Mouse (Mus musculus): Measurements from ENCODE around the gene Nr3c2.

Gene Nr3c2

DNA sequence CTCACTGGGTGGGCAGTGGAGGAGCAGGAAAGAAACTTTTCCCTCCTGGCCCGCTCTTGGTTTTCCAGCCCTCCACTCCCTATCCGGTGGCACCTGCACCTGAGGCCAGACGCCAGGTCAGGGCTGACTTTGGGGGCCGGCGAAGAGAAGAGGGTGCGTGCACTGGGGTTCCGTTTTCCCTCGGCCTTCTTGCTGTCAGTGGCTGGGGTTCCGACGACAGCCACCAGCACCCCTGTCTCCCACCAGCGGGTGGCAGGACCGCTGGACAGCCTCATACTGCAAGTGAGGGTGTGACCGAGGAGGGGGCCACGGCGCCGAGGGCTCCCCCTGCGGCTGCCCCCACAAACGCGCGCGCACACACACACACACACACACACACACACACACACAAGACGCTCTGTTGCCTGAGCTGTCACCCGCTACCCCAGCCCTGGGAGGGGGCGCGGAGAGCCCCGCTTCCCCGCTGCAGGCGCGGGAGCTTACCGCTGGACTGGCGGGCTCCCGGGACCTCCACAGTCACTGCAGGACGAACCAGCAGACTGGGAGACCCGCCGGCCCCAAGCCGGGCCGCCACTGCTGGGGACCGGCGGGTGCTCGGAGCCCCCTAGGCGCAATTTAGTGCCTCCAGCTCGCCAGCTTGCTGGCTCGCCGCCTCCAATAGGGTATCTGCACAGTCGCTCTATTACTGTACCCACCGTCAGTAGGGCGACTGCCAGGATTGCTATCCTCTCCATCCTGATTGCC lies at the start of gene Nr3c2:
Nr3c2 (plus strand) TSS at position 32 of the 744 bp plus-strand sequence.
- no peak for DNase-seq (ENCODE audit: low read depth in 1 of 2, low spot score in 2 of 2)

DNA sequence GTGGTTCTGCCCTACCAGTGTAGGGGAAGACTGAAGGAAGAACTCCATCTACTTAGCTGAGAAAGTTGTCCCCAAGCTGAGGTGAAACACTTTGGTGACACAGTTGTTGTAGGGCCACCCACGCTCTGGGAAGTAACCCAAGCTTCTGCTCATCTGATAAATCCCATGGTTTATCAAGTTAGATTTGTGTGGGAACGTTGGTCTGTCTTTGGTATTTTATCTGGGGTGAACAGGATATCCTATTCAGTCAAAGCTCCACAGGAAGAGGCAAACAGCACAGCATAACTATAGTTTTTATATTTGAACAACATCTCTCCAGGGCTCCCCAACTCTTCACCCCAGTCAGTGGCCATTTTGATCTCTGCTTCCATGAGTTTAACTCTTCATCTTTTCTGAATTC lies 40.7 kb upstream of the Nr3c2 start:
- no peak for DNase-seq (ENCODE audit: low read depth in 1 of 2, low spot score in 2 of 2)

DNA sequence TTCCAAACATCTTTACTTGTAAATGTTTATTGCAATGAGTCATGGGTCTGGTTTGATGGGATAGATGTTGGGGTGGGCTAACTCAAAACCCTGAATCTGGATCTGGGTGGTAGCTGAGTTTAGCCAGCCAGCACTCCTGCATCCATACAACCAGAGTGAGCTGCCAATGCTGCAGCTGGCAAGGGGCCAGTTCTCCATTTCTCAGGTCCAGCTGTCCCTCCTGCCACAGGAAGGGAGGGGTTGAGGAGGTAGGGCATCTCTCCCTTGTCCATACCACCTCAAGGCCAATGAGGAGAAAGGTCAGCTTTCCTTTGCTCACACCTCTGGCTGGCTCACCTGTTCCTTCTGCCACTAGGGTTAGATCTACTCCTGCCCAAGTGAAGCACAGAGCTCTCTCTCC lies 39.5 kb upstream of the Nr3c2 start:
- no peak for DNase-seq (ENCODE audit: low read depth in 1 of 2, low spot score in 2 of 2)

DNA sequence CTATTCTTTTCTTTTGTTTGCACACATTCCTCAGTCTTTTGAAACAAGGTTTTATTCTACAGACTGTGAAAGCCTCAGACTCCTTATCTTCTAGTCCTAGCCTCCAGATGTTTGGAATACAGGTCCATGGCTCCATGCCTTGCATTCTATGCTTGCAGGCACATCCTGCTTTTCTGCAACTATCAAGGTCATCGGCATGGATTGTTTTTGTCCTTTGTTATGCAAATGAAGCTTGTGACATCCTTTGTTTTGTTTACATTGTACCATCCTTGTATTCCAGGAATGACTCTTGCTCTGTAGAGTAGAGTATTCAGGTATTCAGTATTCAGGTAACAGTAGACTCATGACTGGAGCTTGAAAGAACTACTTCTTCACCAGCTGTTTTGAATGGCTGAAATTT lies 36.2 kb upstream of the Nr3c2 start:
- DNase-seq (ENCODE audit: low read depth in 1 of 2, low spot score in 2 of 2): no peak

DNA sequence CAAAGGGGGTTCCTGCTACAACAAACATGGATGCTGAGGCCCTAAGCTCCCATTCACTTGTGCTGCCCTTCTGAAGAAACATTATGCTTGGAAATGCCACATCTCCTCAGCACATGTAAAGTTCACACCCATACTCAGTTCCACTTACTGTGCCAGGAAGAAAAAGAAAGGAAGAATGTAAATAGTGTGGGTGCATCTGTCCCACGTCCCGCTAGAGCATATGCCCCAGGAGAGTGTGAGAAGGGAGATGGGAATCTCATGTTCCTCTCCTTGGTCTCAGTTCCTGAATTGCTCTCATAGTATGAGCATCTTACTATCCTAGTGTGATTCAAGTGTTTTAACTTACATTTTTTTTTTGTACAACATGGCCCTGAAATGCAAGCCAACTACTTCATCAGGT lies 22.4 kb upstream of the Nr3c2 start:
- DNase-seq (ENCODE audit: low read depth in 1 of 2, low spot score in 2 of 2): no peak

DNA sequence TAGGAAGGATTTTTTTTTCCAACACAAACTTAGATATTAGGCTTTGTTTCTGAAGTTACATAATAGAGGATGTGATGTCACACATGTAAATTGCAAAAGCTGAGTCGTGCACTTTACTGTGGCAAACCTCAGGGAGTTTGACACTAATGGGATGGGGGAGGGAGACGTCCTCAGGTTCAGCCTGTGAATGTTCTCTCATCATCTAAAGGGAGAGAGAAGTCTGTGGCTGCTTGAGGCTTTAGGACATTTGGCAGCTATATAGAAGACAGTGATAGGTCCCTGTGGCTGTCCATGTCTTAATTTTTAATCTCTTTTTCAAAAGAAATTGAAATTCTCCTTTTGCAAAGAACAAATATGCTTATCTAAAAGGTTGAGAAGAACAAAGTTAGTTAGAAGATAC lies 2.2 kb upstream of the Nr3c2 start:
- no peak for DNase-seq (ENCODE audit: low read depth in 1 of 2, low spot score in 2 of 2)

DNA sequence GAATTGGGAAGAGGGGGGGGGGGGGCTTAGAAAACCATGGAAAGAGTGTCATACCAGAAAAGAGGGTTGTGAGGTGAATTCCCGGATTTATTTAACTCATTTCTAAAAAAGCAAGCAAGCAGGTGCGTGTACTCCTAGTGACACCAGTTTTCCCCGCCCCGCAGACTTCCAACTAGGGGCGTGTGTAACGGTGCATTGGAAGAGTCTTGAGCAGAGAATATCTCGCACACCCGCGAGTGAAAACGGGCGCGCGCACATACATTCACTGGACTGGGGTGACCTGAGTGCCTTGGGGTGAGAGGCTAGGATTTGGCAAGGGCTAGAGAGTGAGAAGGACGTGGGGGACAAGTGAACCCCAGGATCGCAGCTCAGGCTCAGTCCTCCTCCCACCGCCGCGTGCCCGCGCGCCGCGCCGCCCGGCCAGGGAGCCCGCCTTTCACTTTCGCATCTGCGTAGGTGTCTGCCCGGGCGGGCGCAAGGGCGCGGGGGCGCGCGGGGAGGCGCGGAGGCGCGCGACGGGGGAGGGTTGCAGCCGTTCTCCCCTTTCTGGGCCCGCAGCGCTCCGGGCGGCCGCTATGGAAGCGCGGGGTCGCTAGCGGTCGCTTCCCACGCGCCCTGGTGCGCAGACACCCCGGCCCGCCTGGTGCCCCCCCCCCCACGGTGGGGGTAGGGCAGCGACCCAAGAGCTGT lies 376 bp upstream of the Nr3c2 start:
- DNase-seq (ENCODE audit: low read depth in 1 of 2, low spot score in 2 of 2): no peak

DNA sequence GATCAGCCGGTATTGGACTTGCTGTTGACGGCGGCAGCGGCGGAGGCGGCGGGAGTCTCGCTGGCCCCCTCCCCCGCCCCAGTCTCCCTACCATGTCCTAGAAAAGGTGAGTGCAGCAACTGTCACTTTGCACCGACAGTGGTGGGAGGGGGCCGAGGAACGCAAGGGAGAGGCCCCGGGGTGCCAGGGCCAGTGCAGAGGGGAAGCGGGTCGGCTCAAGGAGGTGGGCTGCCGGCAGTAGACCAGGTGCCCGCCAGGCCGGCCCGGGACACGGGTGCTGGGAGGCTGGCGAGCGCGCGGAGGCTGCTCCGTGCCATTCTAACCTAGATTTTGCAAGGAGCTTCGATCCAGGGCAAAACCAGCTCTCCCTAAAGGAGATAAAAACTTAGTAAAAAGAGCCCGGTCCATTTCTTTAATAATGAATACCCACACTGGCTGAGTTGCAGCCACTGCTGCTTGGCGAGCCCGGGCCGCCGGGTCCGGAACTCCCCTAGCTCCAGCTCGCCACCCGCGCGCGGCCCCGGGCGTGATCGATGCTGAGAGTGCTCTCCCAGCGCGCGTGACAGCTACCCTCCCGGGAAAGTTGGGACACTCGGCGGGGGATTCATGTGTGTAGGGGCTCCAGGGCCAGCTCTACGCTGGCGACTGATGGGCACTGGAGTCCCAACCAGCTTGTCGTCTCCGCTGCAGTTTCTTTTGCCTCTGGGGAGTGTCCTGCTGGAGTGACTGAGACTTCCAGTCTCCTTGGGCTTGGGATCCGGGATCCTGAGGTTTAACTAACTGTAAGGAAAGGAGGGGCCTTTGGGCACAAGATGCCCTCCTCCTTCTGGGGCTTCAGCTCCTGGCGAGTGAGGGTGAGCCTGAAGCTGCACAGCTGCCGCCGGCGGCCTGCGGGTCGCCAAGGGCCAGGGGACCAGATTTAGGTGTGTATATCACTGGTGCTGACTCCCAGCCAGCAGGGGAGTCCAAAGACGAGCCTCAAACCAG lies 1.2 kb downstream of the Nr3c2 start:
- no peak for DNase-seq (ENCODE audit: low read depth in 1 of 2, low spot score in 2 of 2)

DNA sequence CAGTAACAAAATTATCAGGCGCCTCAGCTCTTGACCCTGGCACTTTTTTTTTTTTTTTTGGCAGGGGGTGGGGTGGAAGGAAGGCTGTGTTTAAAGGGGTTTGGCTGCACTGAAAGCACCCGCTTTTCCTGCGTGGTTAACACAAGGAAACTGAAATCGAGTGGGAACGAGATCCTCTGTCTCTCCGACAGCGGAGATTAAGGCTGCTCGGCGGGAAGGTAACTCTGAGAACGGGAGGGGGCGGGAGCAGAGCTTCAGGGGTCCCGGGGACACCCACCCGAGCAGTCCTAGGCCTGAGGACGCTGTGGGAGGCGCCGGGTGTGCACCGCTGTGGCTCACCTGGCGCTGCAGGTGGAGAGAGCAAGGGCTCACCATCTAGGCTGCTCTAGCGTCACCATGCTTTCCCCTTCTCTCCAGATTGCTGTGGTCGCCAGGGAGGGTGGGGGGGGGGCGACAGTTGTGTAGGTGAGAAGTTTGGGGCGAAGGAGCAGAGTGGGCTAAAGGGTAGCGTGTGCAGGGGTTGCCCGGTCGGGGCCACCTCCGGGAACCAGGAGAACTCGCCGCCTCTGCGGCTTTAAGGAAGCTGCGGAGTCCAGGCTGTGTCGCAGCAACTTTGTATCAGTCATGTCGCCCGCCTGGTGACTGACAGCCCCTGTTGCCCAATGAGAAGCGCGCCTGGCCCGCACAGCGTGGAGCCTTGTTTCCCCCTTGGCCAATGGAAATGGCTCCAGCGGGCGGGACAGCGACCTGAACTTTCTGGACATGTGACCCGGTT lies 2.4 kb downstream of the Nr3c2 start:
- DNase-seq (ENCODE audit: low read depth in 1 of 2, low spot score in 2 of 2): peak; percentile 56 to 60

DNA sequence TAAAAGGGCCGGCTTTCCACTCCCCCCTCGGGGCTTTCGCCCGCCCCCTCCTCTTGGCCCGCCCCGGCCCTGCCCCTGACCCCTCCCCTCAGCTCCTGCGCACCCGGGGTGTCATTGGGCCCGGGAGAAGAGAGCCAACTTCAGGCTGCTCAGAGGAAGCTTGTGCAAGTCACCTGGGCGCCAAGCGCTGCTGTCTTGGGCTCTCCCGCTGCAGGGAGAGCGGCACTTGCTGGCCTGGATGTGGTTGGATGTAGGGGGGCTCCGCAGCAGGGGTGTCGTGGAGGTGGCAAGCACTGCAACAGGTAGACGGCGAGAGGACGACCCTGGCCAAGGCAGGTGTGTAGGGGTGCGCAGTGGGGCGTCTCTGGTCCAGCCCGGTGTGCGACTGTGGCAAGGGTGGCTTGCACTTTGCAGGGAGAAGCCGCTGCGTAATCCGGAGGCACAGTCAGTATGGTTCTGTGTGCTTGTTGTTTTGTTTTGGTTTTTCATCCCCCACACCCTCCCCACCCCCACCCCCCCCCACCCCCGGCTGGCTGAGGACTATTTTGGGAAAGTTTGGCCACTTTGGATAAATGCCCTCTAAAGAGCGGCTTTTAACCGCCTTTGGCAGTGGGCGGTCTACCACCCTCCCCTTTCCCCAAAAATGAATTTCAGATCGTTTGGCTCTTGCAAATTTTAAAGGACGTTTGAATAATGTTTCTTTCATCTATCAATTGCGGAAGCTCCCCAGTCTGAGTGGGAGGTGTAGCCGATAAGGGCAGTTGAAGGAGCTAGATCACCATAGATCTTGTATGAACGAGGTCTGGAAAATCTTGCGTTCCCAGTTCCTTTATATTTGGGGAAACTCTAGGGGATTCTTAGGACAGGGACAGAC lies 3.2 kb downstream of the Nr3c2 start:
- DNase-seq (ENCODE audit: low read depth in 1 of 2, low spot score in 2 of 2): no peak

DNA sequence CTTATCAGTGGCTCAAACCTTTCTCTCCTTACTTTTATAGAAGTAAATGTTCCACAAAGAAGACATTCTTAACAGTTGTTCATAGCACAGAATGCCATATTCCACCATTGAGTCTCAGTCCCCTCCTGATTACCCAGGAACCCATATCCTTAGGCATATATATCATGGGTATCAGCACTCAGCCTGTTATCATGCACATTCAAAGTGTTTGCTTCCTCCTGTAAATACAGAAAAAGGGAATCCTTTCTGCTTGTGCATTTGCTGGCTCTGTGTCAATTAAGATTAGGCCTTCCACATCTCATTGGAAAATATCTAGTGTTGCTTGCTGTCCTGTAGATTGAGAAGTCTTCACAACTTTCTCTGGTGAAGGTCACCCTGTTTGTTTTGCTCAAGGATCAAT lies 12.0 kb downstream of the Nr3c2 start:
- no peak for DNase-seq (ENCODE audit: low read depth in 1 of 2, low spot score in 2 of 2)

DNA sequence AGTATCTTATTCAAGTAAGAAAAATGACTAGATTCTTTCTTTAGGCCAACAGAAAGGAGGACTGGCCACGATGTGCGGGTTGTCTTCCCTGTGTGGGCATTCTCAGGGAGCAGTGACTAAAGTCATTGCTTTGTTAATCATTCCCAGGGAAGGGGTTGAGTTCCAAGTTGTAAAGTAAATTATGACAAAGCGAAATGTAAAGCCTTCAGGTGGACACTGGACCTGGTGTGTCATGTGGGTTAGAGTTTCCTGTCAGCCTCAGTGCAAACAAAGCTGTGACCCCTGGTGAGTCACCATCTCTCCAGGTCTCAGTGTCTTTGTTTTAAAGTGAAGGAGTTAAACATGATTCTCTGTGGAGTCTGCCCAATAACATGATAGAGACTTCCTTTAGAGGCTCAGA lies 13.4 kb downstream of the Nr3c2 start:
- no peak for DNase-seq (ENCODE audit: low read depth in 1 of 2, low spot score in 2 of 2)

DNA sequence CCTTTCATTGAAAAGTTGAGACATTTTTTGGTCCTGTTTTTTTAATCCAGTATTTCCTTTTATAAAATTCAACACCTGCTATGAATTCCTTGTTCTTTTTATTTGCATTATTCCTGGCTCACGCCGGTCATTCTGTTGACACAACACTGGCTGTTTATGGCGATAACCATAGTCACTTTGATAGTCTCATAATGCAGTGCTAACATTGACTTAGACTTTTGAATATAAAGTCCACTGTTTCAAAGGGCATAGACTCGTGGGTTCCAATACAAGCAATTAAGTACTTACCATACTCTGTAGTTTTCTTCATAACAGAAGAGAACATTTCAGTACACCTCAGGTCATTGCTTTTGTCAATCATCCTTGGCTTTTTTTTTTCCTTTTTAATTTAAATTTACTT lies 14.0 kb downstream of the Nr3c2 start:
- no peak for DNase-seq (ENCODE audit: low read depth in 1 of 2, low spot score in 2 of 2)

DNA sequence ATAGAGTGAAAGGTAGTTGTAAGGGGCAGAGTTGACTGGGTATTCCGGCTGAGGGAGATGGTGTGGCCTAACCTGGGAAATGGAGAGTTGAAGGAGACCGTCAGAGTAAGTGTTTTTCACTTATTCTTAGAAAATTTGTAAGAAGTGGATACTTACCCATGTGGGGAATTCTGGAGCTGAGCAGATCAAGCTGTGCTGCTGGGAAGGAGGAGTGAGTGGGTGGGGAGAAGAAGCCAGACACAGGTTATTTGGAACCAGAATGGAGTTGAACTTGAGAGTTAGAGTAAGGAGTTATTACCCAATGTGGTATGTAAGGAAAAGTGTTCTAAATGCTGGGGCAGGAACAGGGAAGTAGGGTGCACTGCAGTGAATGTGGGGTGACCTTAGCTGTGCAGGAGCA lies 16.0 kb downstream of the Nr3c2 start:
- no peak for DNase-seq (ENCODE audit: low read depth in 1 of 2, low spot score in 2 of 2)

DNA sequence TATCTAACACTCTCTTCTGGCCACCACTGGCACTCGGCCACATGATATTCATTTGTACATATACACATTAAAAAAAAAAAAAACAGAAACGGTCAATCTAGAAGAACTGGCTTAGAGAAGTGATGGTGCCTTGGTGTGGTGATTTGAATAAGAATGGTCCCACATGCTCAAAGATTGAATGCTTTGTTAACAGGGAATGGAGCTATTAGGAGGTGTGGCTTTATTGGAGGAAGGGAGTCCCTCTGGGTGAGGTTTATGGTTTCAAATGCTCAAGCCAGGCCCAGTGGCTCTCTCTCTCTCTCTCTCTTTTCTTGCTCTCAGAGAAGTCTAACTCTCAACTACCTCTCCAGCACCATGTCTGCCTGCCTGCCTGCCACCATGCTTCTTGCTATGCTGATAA lies 20.3 kb downstream of the Nr3c2 start:
- DNase-seq (ENCODE audit: low read depth in 1 of 2, low spot score in 2 of 2): no peak

DNA sequence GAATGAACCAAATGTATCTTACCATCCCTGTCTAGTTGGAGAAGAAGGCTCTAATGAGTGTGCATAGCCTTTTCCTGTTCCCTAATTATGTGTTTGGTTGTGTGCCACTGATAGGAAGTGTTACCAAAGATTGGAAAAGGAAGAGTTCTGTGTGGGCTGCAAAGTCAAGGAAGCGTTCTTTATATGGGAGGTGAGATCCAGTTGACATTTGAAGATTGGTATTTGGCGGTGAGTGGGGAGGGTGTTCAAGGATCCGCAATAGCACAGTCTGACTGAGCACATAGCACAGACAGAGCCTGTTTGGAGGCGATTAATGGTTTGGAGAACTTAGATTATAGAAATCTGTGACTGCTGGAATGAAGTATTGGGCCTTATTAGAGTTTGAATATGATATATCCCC lies 24.9 kb downstream of the Nr3c2 start:
- no peak for DNase-seq (ENCODE audit: low read depth in 1 of 2, low spot score in 2 of 2)

DNA sequence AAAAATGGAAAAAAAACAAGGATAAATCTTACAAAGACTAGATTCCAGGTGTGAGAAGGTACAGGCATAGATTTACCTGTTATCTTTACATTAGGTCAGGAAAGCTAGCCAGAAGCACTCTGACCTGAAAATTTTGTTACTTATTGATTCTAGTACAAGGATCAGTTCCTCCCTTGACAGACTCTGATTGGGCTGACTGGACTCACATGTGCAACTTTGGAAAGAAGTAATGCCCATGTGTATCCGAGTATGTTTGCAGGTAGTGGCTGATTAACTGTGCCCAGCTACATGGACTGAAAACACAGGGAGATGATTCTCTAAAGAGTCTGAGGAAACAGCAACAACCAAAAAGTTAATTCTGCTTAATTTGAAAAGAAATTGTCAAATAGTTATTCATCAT lies 29.1 kb downstream of the Nr3c2 start:
- DNase-seq (ENCODE audit: low read depth in 1 of 2, low spot score in 2 of 2): no peak

DNA sequence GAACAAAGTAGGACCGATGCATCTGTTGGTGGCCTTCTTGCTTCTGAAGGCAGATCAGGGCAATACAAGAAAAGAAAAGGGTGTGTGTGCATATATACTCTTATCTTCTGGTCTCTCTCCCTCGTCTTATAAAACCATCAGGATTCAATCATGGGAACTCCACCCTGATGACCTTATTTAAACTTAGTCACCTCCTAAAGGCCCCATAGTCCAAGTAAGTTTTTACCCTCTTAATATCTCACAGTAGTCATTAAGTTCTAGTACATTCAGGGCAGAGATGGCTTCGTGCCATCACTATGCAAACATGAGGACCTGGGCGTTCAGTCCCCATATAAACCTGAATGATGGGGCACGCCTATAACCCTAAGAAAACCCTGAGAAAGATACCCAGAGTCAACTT lies 29.6 kb downstream of the Nr3c2 start:
- DNase-seq (ENCODE audit: low read depth in 1 of 2, low spot score in 2 of 2): no peak

DNA sequence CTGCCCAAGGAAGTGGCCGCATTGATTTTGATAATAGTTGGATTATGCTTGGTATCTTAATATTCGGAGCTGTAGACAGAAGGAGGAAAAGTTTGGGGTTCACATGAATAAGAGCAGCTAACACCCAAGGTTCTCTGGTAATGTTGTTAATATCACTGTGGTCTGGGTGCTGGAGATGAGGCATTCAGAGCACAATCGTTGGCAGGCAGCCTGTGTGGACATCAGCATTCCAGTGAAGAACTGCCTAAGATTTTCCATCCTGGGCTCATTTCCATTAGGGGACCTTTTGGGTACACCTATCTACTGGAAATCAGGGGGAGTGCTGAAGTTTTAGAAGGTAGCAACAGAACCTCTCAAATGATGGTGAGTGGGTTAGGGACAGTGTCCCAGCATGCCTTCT lies 65.8 kb downstream of the Nr3c2 start:
- DNase-seq (ENCODE audit: low read depth in 1 of 2, low spot score in 2 of 2): no peak

DNA sequence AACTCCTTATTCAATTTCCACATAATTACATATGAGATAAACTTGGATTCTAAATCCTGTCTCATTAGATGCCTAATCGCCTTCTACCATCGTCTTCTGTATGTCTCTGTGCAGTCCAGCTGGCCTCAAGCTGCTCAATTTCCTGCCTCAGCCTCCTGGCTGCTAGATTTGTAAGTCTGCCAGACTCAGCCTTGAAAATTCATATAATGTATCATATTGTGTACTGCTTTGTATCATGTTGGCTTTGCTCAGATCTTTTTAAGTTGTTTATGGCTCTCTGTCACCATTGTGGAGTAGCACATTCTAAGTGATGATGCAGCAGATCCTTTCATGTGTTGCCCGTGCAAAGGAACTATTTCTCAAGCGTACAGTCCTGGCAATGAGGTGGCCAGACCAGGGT lies 71.9 kb downstream of the Nr3c2 start:
- DNase-seq (ENCODE audit: low read depth in 1 of 2, low spot score in 2 of 2): no peak

All from monocyte, adult 2 months (primary cell).